ENCODE assay signal across 8 mouse cellular contexts in genomic region chr13:117289494-117290270, GRCm38 (mm10).
A peak's percentile ranks its signal among the peaks of the same experiment; 100 is the strongest.
DNase-seq lines count a peak whose midpoint lies in the region; ATAC-seq and TF ChIP-seq lines count a peak whose summit lies in the region.

No protein-coding gene starts in this region.

- DNase-seq in adrenal gland, postnatal 14 days, result peak; percentile 80
- peak; percentile 75 for DNase-seq in embryonic facial prominence, embryonic 10.5 days (ENCODE audit: low spot score)
- DNase-seq in limb, embryonic 14.5 days (ENCODE audit: low spot score), result peak; percentile 78
- peak; percentile 86 for DNase-seq in midbrain, postnatal 0 days (ENCODE audit: low spot score)
- DNase-seq in spleen, postnatal 4 days (ENCODE audit: low spot score in 2 of 2), result peak; percentile 43 to 79

- no peaks in the 10 kb centered on the region for H3K79me2 ChIP-seq in C2C12 (ENCODE audit: control insufficient read depth, insufficient read depth)

- H3K79me3 ChIP-seq in C2C12 (ENCODE audit: low read depth), result no peaks in the 10 kb centered on the region

- H3K9ac ChIP-seq in heart, embryonic 13.5 days, result 0 out of 2 replicates have a peak overlapping the region, but pooled peaks have one; percentile 57
- H3K9ac ChIP-seq in kidney, embryonic 16.5 days (replicated peaks; ENCODE audit: low read length), result peak overlapping the region; percentile 51; the same call in 1 of the 2 replicates
- H3K9ac ChIP-seq in limb, embryonic 14.5 days (ENCODE audit: low read depth, low read length, severe bottlenecking), result 0 out of 2 replicates have a peak overlapping the region, but pooled peaks have one; percentile 25
- H3K9ac ChIP-seq in midbrain, postnatal 0 days (replicated peaks; ENCODE audit: low read length, poor library complexity, severe bottlenecking), result no peak overlapping the region

- no peaks in the 10 kb centered on the region for H3K36me3 ChIP-seq in C2C12 (ENCODE audit: control insufficient read depth, insufficient read depth)
- no peaks in the 10 kb centered on the region for H3K36me3 ChIP-seq in embryonic facial prominence, embryonic 10.5 days (replicated peaks)
- no peaks in the 10 kb centered on the region for H3K36me3 ChIP-seq in heart, embryonic 13.5 days
- no peaks in the 10 kb centered on the region for H3K36me3 ChIP-seq in kidney, embryonic 16.5 days (ENCODE audit: insufficient read depth, low read length)
- H3K36me3 ChIP-seq in limb, embryonic 14.5 days (ENCODE audit: control insufficient read depth, insufficient read depth, low read length), result no peaks in the 10 kb centered on the region
- no peaks in the 10 kb centered on the region for H3K36me3 ChIP-seq in midbrain, postnatal 0 days (ENCODE audit: insufficient read depth, low read length)

- TF ChIP-seq POLR2A in limb, embryonic 14.5 days (IDR thresholded peaks at IDR 0.05; ENCODE audit: borderline replicate concordance, extremely low read depth, insufficient read depth, insufficient read length), result no peak

- H3K4me1 ChIP-seq in embryonic facial prominence, embryonic 10.5 days, result peaks cover 4% of the 10 kb centered on the region; the same call in 1 of the 2 replicates
- H3K4me1 ChIP-seq in heart, embryonic 13.5 days, result no peaks in the 10 kb centered on the region
- H3K4me1 ChIP-seq in kidney, embryonic 16.5 days (ENCODE audit: insufficient read depth, low read length), result no peaks in the 10 kb centered on the region
- H3K4me1 ChIP-seq in limb, embryonic 14.5 days (ENCODE audit: control insufficient read depth, insufficient read depth, low read length), result no peaks in the 10 kb centered on the region
- H3K4me1 ChIP-seq in midbrain, postnatal 0 days (ENCODE audit: insufficient read depth, low read length), result no peaks in the 10 kb centered on the region

- no peak overlapping the region; the same call in 1 of the 2 replicates for H3K27ac ChIP-seq in embryonic facial prominence, embryonic 10.5 days (replicated peaks)
- H3K27ac ChIP-seq in heart, embryonic 13.5 days (replicated peaks), result no peak overlapping the region
- H3K27ac ChIP-seq in kidney, embryonic 16.5 days (ENCODE audit: low read length), result no peak overlapping the region
- no peak overlapping the region for H3K27ac ChIP-seq in limb, embryonic 14.5 days (replicated peaks; ENCODE audit: low read depth, low read length)
- H3K27ac ChIP-seq in midbrain, postnatal 0 days (ENCODE audit: low read depth, low read length), result no peak overlapping the region

- H3K27me3 ChIP-seq in C2C12 (ENCODE audit: control insufficient read depth, insufficient read depth, insufficient read length), result no peaks in the 10 kb centered on the region
- no peaks in the 10 kb centered on the region for H3K27me3 ChIP-seq in embryonic facial prominence, embryonic 10.5 days (replicated peaks; ENCODE audit: low read depth, poor library complexity, severe bottlenecking)
- H3K27me3 ChIP-seq in heart, embryonic 13.5 days (replicated peaks), result no peaks in the 10 kb centered on the region
- H3K27me3 ChIP-seq in kidney, embryonic 16.5 days (ENCODE audit: insufficient read depth, low read length), result 0 out of 2 replicates have a peak, but pooled peaks cover 3% of the 10 kb centered on the region
- H3K27me3 ChIP-seq in limb, embryonic 14.5 days (ENCODE audit: control insufficient read depth, insufficient read depth, low read length), result no peaks in the 10 kb centered on the region
- no peaks in the 10 kb centered on the region for H3K27me3 ChIP-seq in midbrain, postnatal 0 days (ENCODE audit: insufficient read depth, low read length)

- H3K9me3 ChIP-seq in embryonic facial prominence, embryonic 10.5 days, result no peaks in the 10 kb centered on the region; the same call in 1 of the 2 replicates
- H3K9me3 ChIP-seq in heart, embryonic 13.5 days, result no peaks in the 10 kb centered on the region; the same call in 1 of the 2 replicates
- no peaks in the 10 kb centered on the region for H3K9me3 ChIP-seq in kidney, embryonic 16.5 days (ENCODE audit: low read length)
- no peaks in the 10 kb centered on the region for H3K9me3 ChIP-seq in limb, embryonic 14.5 days (ENCODE audit: control insufficient read depth, low read length)
- H3K9me3 ChIP-seq in midbrain, postnatal 0 days (ENCODE audit: low read length), result no peaks in the 10 kb centered on the region

- no peak for ATAC-seq in heart, embryonic 13.5 days (ENCODE audit: extremely low read depth, insufficient number of reproducible peaks, low FRiP score, low TSS enrichment)
- peak; percentile 83; the same call in 1 of the 2 replicates for ATAC-seq in kidney, embryonic 16.5 days (ENCODE audit: low FRiP score, low TSS enrichment)
- peak; percentile 67 for ATAC-seq in limb, embryonic 14.5 days (ENCODE audit: low FRiP score, low read depth)
- ATAC-seq in midbrain, postnatal 0 days (ENCODE audit: low FRiP score), result peak; percentile 77

- peak; percentile 13 for TF ChIP-seq CTCF in C2C12 (IDR thresholded peaks at IDR 0.05; ENCODE audit: control insufficient read depth, insufficient read depth, insufficient read length)
- TF ChIP-seq CTCF in midbrain, postnatal 0 days (IDR thresholded peaks at IDR 0.05), result peak; percentile 89

- no peak overlapping the region for H3K4me3 ChIP-seq in C2C12 (ENCODE audit: insufficient read depth, poor library complexity, severe bottlenecking)
- peak overlapping the region; percentile 30; the same call in 1 of the 2 replicates for H3K4me3 ChIP-seq in embryonic facial prominence, embryonic 10.5 days
- H3K4me3 ChIP-seq in heart, embryonic 13.5 days, result peak overlapping the region; percentile 35
- H3K4me3 ChIP-seq in kidney, embryonic 16.5 days (ENCODE audit: low read length), result peak overlapping the region; percentile 13; the same call in 1 of the 2 replicates
- no peak overlapping the region for H3K4me3 ChIP-seq in limb, embryonic 14.5 days (replicated peaks; ENCODE audit: low read length)
- no peak overlapping the region for H3K4me3 ChIP-seq in midbrain, postnatal 0 days (ENCODE audit: low read depth, low read length)

- H3K4me2 ChIP-seq in heart, embryonic 13.5 days, result peak overlapping the region; percentile 57
- peak overlapping the region; percentile 45 for H3K4me2 ChIP-seq in kidney, embryonic 16.5 days (replicated peaks; ENCODE audit: low read depth, low read length)
- peak overlapping the region; percentile 27 for H3K4me2 ChIP-seq in limb, embryonic 14.5 days (replicated peaks; ENCODE audit: low read depth, low read length, severe bottlenecking)
- peak overlapping the region; percentile 30 for H3K4me2 ChIP-seq in midbrain, postnatal 0 days (ENCODE audit: low read depth, low read length, poor library complexity, severe bottlenecking)

- WGBS in embryonic facial prominence, embryonic 10.5 days, result 34% methylated on average over 17 of the region's 17 CpGs
- 24% methylated on average over 17 of the region's 17 CpGs for WGBS in heart, embryonic 13.5 days
- WGBS in kidney, embryonic 16.5 days, result 37% methylated on average over 17 of the region's 17 CpGs
- WGBS in limb, embryonic 14.5 days, result 33% methylated on average over 17 of the region's 17 CpGs
- 34% methylated on average over 17 of the region's 17 CpGs for WGBS in midbrain, postnatal 0 days

- no peak overlapping the region for H3ac ChIP-seq in C2C12 (ENCODE audit: control insufficient read depth, insufficient read length, low read depth)

TF ChIP-seq in C2C12, 6 proteins besides CTCF, POLR2A, EP300 and RAD21:
- TF ChIP-seq USF1 (IDR thresholded peaks at IDR 0.05; ENCODE audit: low read depth), result peak; percentile 54
- no peak for TF ChIP-seq MYOG (IDR thresholded peaks at IDR 0.05; ENCODE audit: control insufficient read depth, extremely low read depth, insufficient read length)

Comparison
In these comparisons a context has a peak if more than half of its experiments do, and no peak if none do; other contexts are left out.
1. H3K4me3 ChIP-seq: peak in embryonic facial prominence, embryonic 10.5 days (single experiment), heart, embryonic 13.5 days (single experiment) and kidney, embryonic 16.5 days (single experiment); none in C2C12 (single experiment), limb, embryonic 14.5 days (single experiment) and midbrain, postnatal 0 days (single experiment).
2. Peak in every context shown above with its lines, with median percentiles within 50 percentile points of each other: DNase-seq and H3K4me2 ChIP-seq.